Mouse (Mus musculus): ENCODE measurements around the gene Rps16. TPM values are rescaled to one million over a fixed set of nuclear protein-coding genes. Genes with fewer than 3 reads are reported as not detected.

Rps16 gene
- total and polyA plus RNA-seq, 2 experiments from 2014 or later, result 205 to 595 TPM

DNA sequence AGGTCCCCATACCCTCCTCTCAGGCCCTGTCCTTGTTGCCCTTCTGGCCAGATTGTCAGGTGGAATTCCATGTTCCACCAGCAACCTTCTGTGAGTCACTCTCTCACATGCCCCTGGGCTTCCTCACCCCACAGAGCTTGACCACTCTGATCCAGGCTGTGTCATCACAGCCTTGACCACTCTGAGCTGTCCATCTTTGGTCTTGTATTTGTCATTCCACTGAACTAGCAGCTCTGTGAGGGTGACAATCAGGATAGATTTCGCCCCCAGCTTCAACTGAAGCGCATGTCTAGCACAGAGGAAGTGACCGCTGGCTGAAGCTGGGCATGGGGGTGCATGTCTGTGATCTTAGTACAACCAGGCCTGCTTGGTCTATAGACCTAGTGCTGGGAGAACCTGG, 39.9 kb downstream of the Rps16 start:
- ATAC-seq (no peak), DNase-seq (no peak)
- Histone ChIP-seq H3K4me2 (ENCODE audit: low read depth) (no peak overlapping the region), H3K4me3 (ENCODE audit: low read depth, low read length) (no peak overlapping the region), H3K36me3 (ENCODE audit: insufficient read depth) (peaks cover 46% of the 10 kb centered on the region), H3K27ac (ENCODE audit: low read depth, low read length) (no peak overlapping the region), H3K27me3 (ENCODE audit: insufficient read depth, low read length) (no peaks in the 10 kb centered on the region), H3K9me3 (ENCODE audit: low read length) (no peaks in the 10 kb centered on the region), H3K4me1 (ENCODE audit: insufficient read depth) (peaks cover 9% of the 10 kb centered on the region), H3K9ac (no peak overlapping the region)
- 98% methylated on average over 3 of the region's 3 CpGs for WGBS
- no peak for TF ChIP-seq CTCF (IDR thresholded peaks at IDR 0.05; ENCODE audit: low read depth)

DNA sequence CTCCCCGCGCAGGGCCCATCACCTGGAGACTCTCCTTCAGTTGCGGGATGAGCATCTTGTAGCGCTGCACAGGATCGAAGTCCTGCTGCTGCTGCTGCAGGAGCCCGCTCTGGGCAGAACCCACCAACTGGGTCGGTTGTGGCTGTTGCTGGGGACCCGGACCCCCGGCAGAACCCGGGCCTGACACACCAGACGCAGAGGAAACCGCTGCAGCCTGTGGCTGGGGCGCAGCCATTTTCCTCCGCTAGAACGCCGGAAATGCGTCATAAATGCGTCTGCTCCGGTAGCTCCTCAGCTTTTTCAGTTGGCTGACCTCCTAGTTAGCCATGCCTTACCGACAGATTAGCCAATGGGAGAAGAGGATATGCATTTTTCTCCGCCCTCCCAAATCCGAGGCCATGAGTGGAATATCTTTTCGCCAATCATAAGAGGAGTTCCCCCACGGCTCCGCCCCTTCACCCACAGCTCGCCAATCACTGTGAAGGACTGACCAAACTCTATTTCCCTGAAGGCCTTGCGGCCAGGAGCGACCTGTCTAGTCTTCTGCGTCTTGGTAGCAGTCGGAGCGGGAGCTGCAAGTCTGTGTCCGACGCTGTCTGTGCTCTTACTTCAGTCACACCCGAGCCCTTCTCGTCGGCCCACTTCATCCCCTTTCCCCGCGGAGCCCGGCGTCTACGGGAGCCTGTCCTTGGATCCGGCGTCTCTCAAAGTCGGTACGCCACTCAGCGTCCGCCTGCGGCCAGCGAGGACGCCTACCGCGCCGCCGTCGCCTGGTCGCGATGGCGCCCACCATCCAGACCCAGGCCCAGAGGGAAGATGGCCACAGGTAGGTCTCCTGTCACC, 42.2 kb downstream of the Rps16 start, which contains the start of the genes Med29 and Paf1:
Gene Med29 (minus strand): TSS at position 280 of the 843 bp plus-strand sequence.
Gene Paf1 (plus strand): TSS at position 523 of the 843 bp plus-strand sequence.
- Histone ChIP-seq H3K4me3 (ENCODE audit: low read depth, low read length) (peak within 1 kb of the TSS; percentile 67), H3K9me3 (ENCODE audit: low read length) (no peaks in the 10 kb centered on the region), H3K4me2 (ENCODE audit: low read depth) (peak within 1 kb of the TSS; percentile 79), H3K4me1 (ENCODE audit: insufficient read depth) (peaks cover 9% of the 10 kb centered on the region), H3K27me3 (ENCODE audit: insufficient read depth, low read length) (no peaks in the 10 kb centered on the region), H3K27ac (ENCODE audit: low read depth, low read length) (peak within 1 kb of the TSS; percentile 73), H3K36me3 (ENCODE audit: insufficient read depth) (peaks cover 56% of the 10 kb centered on the region), H3K9ac (peak within 1 kb of the TSS; percentile 74)
- ATAC-seq (peak; percentile 97), DNase-seq (peak; percentile 98)
- WGBS, result under 1% methylated on average over 58 of the region's 58 CpGs
- TF ChIP-seq CTCF (IDR thresholded peaks at IDR 0.05; ENCODE audit: low read depth), result no peak

DNA sequence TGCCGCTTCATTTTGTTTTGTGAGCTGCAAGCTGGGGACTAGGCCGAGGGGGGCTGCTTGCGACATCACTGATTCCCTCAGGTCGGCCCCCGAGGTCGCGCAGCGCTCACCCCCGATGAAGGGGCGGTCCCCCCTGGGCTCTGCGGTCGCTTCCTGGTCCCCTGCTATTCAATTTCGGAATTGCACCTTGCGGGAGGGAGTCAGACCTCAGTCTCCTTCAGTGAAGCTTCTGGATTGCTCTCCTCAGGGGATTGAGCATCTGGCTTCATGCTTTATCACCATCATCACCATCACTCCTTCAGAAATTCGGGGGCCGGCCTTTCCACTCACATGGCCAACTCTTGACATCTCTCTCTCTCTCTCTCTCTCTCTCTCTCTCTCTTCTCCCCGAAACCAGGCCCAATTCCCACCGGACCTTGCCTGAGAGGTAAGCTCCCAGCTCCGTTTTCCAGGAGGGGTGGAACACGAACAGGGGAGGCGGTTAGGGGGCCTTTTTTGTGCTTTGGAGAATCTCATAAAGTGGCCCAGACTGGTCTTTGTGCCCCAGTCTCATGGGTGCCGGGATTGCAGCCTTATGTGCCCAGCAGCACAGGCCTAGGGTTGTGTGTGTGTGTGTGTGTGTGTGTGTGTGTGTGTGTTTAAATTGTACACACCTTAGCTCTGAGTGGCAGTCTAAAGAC, 43.0 kb downstream of the Rps16 start:
- peak overlapping the region; percentile 79 for H3K4me2 ChIP-seq (ENCODE audit: low read depth)
- peak overlapping the region; percentile 66 for H3K27ac ChIP-seq (ENCODE audit: low read depth, low read length)
- no peaks in the 10 kb centered on the region for H3K9me3 ChIP-seq (ENCODE audit: low read length)
- H3K36me3 ChIP-seq (ENCODE audit: insufficient read depth), result peaks cover 56% of the 10 kb centered on the region
- peaks cover 9% of the 10 kb centered on the region for H3K4me1 ChIP-seq (ENCODE audit: insufficient read depth)
- H3K27me3 ChIP-seq (ENCODE audit: insufficient read depth, low read length), result no peaks in the 10 kb centered on the region
- TF ChIP-seq CTCF (IDR thresholded peaks at IDR 0.05; ENCODE audit: low read depth), result no peak
- ATAC-seq, result no peak
- H3K9ac ChIP-seq, result peak overlapping the region; percentile 74
- DNase-seq, result no peak
- peak overlapping the region; percentile 67 for H3K4me3 ChIP-seq (ENCODE audit: low read depth, low read length)
- WGBS, result 8% methylated on average over 22 of the region's 22 CpGs

DNA sequence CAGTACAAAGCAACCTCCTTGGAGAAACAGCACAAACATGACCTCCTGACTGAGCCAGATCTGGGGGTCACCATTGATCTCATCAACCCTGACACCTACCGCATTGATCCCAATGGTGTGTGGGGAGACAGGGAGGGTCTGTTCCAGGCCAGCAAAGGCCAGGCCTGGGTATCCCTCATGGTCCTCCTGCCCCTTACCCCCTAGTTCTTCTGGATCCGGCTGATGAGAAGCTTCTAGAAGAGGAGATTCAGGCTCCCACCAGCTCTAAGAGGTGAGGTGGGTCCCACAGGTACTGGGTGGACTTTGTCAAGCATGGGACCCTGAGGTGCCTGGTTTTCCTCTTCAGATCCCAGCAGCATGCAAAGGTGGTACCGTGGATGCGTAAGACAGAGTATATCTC, 45.0 kb downstream of the Rps16 start:
- Histone ChIP-seq H3K4me1 (ENCODE audit: insufficient read depth) (peaks cover 9% of the 10 kb centered on the region), H3K4me2 (ENCODE audit: low read depth) (no peak overlapping the region), H3K27ac (ENCODE audit: low read depth, low read length) (no peak overlapping the region), H3K4me3 (ENCODE audit: low read depth, low read length) (no peak overlapping the region), H3K36me3 (ENCODE audit: insufficient read depth) (peaks cover 56% of the 10 kb centered on the region), H3K27me3 (ENCODE audit: insufficient read depth, low read length) (no peaks in the 10 kb centered on the region), H3K9ac (no peak overlapping the region), H3K9me3 (ENCODE audit: low read length) (no peaks in the 10 kb centered on the region)
- 100% methylated on average over 4 of the region's 4 CpGs for WGBS
- ATAC-seq, result no peak
- no peak for DNase-seq
- TF ChIP-seq CTCF (IDR thresholded peaks at IDR 0.05; ENCODE audit: low read depth), result no peak

DNA sequence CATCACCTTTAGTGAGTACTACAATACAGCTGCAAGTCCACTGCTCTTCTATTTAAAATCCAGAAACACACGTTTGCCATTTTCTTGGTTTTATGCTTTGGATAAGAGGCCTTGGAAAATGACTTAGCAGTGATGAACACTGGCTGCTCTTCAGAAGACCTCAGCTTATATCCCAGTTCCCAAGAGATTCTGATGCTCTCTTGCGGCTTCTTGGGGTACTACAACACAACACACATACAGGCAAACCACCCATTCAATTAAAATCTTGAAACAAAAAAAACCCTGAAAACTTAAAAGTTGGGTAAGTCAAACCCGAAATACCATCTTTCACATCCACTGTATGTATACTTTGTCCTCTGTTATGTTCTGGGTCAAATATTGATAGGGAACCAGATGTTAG, 47.5 kb downstream of the Rps16 start:
- 56% methylated on average over 3 of the region's 3 CpGs for WGBS
- Histone ChIP-seq H3K27ac (ENCODE audit: low read depth, low read length) (no peak overlapping the region), H3K4me2 (ENCODE audit: low read depth) (no peak overlapping the region), H3K4me1 (ENCODE audit: insufficient read depth) (peaks cover 4% of the 10 kb centered on the region; the same call in 1 of the 2 replicates), H3K9ac (no peak overlapping the region), H3K27me3 (ENCODE audit: insufficient read depth, low read length) (no peaks in the 10 kb centered on the region), H3K9me3 (ENCODE audit: low read length) (no peaks in the 10 kb centered on the region), H3K4me3 (ENCODE audit: low read depth, low read length) (no peak overlapping the region), H3K36me3 (ENCODE audit: insufficient read depth) (peaks cover 77% of the 10 kb centered on the region)
- TF ChIP-seq CTCF (IDR thresholded peaks at IDR 0.05; ENCODE audit: low read depth), result peak; percentile 54
- DNase-seq (peak; percentile 54), ATAC-seq (no peak)

DNA sequence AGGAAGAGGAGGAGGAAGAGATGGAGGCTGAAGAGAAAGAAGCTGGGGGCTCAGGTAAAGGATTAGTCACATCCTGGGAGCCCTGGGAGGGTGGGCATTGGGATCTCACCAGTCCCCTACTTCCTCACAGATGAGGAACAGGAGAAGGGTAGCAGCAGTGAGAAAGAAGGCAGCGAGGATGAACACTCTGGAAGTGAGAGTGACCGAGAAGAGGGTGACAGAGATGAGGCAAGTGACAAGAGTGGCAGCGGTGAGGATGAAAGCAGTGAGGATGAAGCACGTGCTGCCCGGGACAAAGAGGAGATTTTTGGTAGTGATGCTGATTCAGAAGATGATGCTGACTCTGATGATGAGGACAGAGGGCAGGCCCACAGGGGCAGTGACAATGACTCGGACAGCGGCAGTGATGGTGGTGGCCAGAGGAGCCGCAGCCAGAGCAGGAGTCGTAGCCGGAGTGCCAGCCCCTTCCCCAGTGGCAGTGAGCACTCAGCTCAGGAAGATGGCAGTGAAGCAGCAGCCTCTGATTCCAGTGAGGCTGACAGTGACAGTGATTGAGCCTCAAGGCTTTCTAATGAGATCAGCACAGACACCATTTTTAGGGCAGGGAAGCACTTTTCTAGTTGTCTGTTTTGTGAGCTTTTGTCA, 48.4 kb downstream of the Rps16 start:
- no peaks in the 10 kb centered on the region for H3K27me3 ChIP-seq (ENCODE audit: insufficient read depth, low read length)
- no peak overlapping the region for H3K4me3 ChIP-seq (ENCODE audit: low read depth, low read length)
- 90% methylated on average over 10 of the region's 10 CpGs for WGBS
- no peak overlapping the region for H3K27ac ChIP-seq (ENCODE audit: low read depth, low read length)
- no peaks in the 10 kb centered on the region for H3K9me3 ChIP-seq (ENCODE audit: low read length)
- ATAC-seq (no peak), DNase-seq (no peak)
- peaks cover 85% of the 10 kb centered on the region for H3K36me3 ChIP-seq (ENCODE audit: insufficient read depth)
- H3K4me2 ChIP-seq (ENCODE audit: low read depth), result no peak overlapping the region
- TF ChIP-seq CTCF (IDR thresholded peaks at IDR 0.05; ENCODE audit: low read depth), result no peak
- H3K9ac ChIP-seq, result no peak overlapping the region
- peaks cover under 1% of the 10 kb centered on the region; the same call in 1 of the 2 replicates for H3K4me1 ChIP-seq (ENCODE audit: insufficient read depth)
